Mouse (Mus musculus) myocyte (in vitro differentiated cells): Measurements from ENCODE around the gene Dnah5. TPM values are rescaled to one million over a fixed set of nuclear protein-coding genes. Genes with fewer than 3 reads are reported as not detected.

Source experiments
- H3K27me3 ChIP-seq: one replicate; pipeline ENCODE4 v1.6.1; 2011; ENCODE audit not compliant: control insufficient read depth, insufficient read depth, insufficient read length
- H3K36me3 ChIP-seq: one replicate; pipeline ENCODE4 v1.6.1; 2011; ENCODE audit not compliant: control insufficient read depth, insufficient read depth
- H3K4me2 ChIP-seq: one replicate; pipeline ENCODE4 v1.6.1; 2011; ENCODE audit warnings: low read depth, control low read depth
- H3K4me3 ChIP-seq: one replicate; pipeline ENCODE4 v1.5.1; 2011; ENCODE audit warnings: mild to moderate bottlenecking, control low read depth, moderate library complexity
- H3K79me2 ChIP-seq: one replicate; pipeline ENCODE4 v1.6.1; 2011; ENCODE audit not compliant: control insufficient read depth, insufficient read depth
- H3ac ChIP-seq: one replicate; pipeline ENCODE4 v1.6.1; 2011; ENCODE audit not compliant: control insufficient read depth, insufficient read length
- CEBPB ChIP-seq: IDR thresholded peaks from 2 replicates; pipeline ENCODE4 v1.6.1; 2011; ENCODE audit warnings: mild to moderate bottlenecking, moderate library complexity; ENCODE audit not compliant: poor library complexity, insufficient read depth, severe bottlenecking
- E2F4 ChIP-seq: IDR thresholded peaks from one replicate; pipeline ENCODE4 v1.6.1; 2011; ENCODE audit warnings: mild to moderate bottlenecking, control low read depth, moderate library complexity; ENCODE audit not compliant: insufficient read depth
- MAX ChIP-seq: IDR thresholded peaks from one replicate; pipeline ENCODE4 v1.6.1; 2011; ENCODE audit warnings: low read depth, mild to moderate bottlenecking, control low read depth
- MYOD1 ChIP-seq, 3 experiments: IDR thresholded peaks; one replicate each; pipeline ENCODE4 v1.6.1; 2011; ENCODE audit warnings: control low read depth in 2 of 3, low read depth in 2 of 3, mild to moderate bottlenecking in 2 of 3, moderate library complexity in 1 of 3; ENCODE audit not compliant: insufficient read length in 2 of 3, control insufficient read depth in 1 of 3
- MYOG ChIP-seq, 3 experiments: IDR thresholded peaks; one replicate each; pipeline ENCODE4 v1.6.1; 2011; ENCODE audit warnings: control low read depth in 2 of 3, low read depth in 2 of 3, mild to moderate bottlenecking in 2 of 3; ENCODE audit not compliant: insufficient read length in 2 of 3, control insufficient read depth in 1 of 3, insufficient read depth in 1 of 3
- POLR2A ChIP-seq: IDR thresholded peaks from one replicate; pipeline ENCODE4 v1.6.1; 2011; ENCODE audit warnings: low read depth, mild to moderate bottlenecking, control low read depth, moderate library complexity; ENCODE audit not compliant: insufficient read length
- POLR2AphosphoS2 ChIP-seq: IDR thresholded peaks from one replicate; pipeline ENCODE4 v1.6.1; 2011; ENCODE audit warnings: low read depth, control low read depth; ENCODE audit not compliant: insufficient read length
- REST ChIP-seq: IDR thresholded peaks from one replicate; pipeline ENCODE4 v1.6.1; 2011; ENCODE audit warnings: mild to moderate bottlenecking, control low read depth, moderate library complexity; ENCODE audit not compliant: insufficient read depth, insufficient read length
- SRF ChIP-seq: IDR thresholded peaks from one replicate; pipeline ENCODE4 v1.6.1; 2011; ENCODE audit warnings: low read depth; ENCODE audit not compliant: control insufficient read depth, insufficient read length
- TCF12 ChIP-seq: IDR thresholded peaks from one replicate; pipeline ENCODE4 v1.6.1; 2011; ENCODE audit warnings: mild to moderate bottlenecking, control low read depth; ENCODE audit not compliant: poor library complexity, insufficient read depth, severe bottlenecking
- TCF3 ChIP-seq: IDR thresholded peaks from one replicate; pipeline ENCODE4 v1.6.1; 2011; ENCODE audit warnings: low read depth, control low read depth; ENCODE audit not compliant: insufficient read length
- USF1 ChIP-seq: IDR thresholded peaks from one replicate; pipeline ENCODE4 v1.6.1; 2011; ENCODE audit warnings: low read depth, mild to moderate bottlenecking, control low read depth, moderate library complexity
- polyA plus RNA-seq: library from polyadenylated mRNA; unstranded; fragments of >200 nt; fragmentation: generic; extraction: Trizol; gene quantifications from one replicate; pipeline ENCODE4 v1.2.1, GENCODE M21; 2012; ENCODE audit warnings: missing spikeins

Gene Dnah5
- polyA plus RNA-seq, 1 experiment = 0.05 TPM

DNA sequence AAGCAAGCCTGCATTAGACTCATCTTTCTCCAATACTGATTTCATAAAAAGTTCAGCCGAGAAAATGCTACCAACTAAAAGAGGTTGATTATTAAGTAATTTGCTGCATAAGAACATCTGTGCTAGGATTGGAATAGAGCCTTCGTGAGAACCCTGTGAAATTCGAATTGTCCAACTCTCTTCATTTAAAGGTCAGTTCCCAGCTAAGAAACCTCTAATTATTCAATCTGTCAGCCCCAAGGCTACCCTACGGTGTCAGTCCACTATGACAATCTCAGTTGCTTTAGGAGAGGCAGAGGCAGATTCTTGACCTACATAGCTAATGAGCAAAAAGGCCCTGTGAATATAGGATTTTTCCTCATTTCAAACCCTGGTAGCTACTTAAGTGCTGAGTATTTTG is 191.9 kb downstream of the Dnah5 start:
- TF ChIP-seq POLR2A = no peak
- no peaks in the 10 kb centered on the region for H3K27me3 ChIP-seq
- no peaks in the 10 kb centered on the region for H3K79me2 ChIP-seq
- no peak overlapping the region for H3ac ChIP-seq
- no peaks in the 10 kb centered on the region for H3K36me3 ChIP-seq
- no peak overlapping the region for H3K4me3 ChIP-seq
- no peak overlapping the region for H3K4me2 ChIP-seq

DNA sequence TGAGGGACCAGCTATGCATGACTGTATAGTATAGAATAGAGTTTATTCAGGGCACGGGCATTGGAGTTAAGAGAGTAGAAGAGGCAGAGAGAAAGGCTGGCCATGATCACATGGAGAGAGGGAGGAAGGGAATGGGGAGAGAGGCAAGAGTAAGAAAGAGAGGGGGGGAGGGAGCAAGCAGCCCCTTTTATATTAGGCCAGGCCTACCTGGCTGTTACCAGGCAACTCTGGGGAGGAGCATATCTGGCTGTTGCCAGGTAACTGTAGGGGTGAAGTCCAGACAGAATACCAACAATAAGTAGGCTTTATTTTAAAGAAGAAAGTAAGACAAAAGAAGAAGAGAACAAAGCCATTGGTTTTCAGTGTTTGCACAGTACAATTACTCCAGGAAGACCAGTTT is 194.9 kb downstream of the Dnah5 start:
- H3K79me2 ChIP-seq = no peaks in the 10 kb centered on the region
- peaks cover 3% of the 10 kb centered on the region for H3K27me3 ChIP-seq
- TF ChIP-seq CEBPB = no peak
- TF ChIP-seq REST = no peak
- TF ChIP-seq USF1 = no peak
- TF ChIP-seq E2F4 = no peak
- no peak for TF ChIP-seq MYOD1 (IDR thresholded peaks at IDR 0.05; ENCODE audit: control insufficient read depth in 1 of 3, insufficient read length in 2 of 3, low read depth in 2 of 3)
- no peak overlapping the region for H3K4me2 ChIP-seq
- H3ac ChIP-seq = no peak overlapping the region
- no peaks in the 10 kb centered on the region for H3K36me3 ChIP-seq
- H3K4me3 ChIP-seq = no peak overlapping the region

DNA sequence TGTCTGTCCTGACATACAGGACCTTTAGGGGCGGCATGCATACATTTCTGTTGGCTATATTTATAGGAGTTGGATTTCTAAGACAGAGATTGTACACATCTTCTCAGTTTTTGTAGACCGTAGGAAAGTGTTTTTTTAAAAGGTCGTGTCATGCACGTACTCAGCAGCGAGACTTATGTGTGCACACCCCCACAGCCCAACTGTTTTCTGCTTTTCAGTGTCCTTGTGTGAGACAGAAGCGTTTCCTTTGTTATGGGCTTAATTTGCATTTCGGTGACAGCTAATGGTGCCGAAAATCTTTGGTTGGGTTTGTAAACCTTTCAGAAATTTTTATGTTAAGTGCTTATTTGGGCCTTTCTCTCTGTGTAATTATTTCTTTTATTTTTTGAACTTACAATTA is 195.7 kb downstream of the Dnah5 start:
- TF ChIP-seq REST (no peak), CEBPB (no peak), MYOD1 (IDR thresholded peaks at IDR 0.05; ENCODE audit: control insufficient read depth in 1 of 3, insufficient read length in 2 of 3, low read depth in 2 of 3) (no peak), TCF3 (no peak), MAX (no peak), SRF (no peak), TCF12 (no peak), MYOG (IDR thresholded peaks at IDR 0.05; ENCODE audit: control insufficient read depth in 1 of 3, insufficient read depth in 1 of 3, insufficient read length in 2 of 3, low read depth in 2 of 3) (no peak)
- H3K36me3 ChIP-seq = no peaks in the 10 kb centered on the region
- H3K79me2 ChIP-seq = no peaks in the 10 kb centered on the region
- H3K4me3 ChIP-seq = no peak overlapping the region
- no peak overlapping the region for H3K4me2 ChIP-seq
- no peak overlapping the region for H3ac ChIP-seq
- H3K27me3 ChIP-seq = peaks cover 3% of the 10 kb centered on the region

DNA sequence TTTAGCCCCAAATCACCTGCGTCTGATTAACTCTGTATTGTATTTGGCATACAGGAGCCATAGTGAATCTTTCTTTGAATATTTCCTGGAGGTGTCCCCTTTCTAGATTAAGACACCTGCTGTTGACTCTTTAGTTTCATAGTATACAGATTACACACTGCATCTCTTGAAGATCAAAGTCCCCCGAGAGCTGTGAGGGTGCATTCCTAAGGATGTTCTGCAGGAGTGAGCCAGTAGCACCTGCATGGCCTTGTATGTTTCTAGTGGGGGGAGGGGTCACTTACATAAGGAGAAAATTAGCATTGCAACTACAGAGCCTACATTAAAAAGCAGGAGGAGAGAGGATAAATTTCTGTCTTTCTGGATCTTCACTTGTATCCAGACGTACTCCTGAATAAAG is 201.1 kb downstream of the Dnah5 start:
- no peaks in the 10 kb centered on the region for H3K79me2 ChIP-seq
- no peak overlapping the region for H3ac ChIP-seq
- no peak overlapping the region for H3K4me3 ChIP-seq
- TF ChIP-seq REST (no peak), MYOG (IDR thresholded peaks at IDR 0.05; ENCODE audit: control insufficient read depth in 1 of 3, insufficient read depth in 1 of 3, insufficient read length in 2 of 3, low read depth in 2 of 3) (no peak), SRF (no peak), MAX (no peak), USF1 (no peak)
- no peaks in the 10 kb centered on the region for H3K36me3 ChIP-seq
- H3K27me3 ChIP-seq = peaks cover 3% of the 10 kb centered on the region
- H3K4me2 ChIP-seq = no peak overlapping the region

DNA sequence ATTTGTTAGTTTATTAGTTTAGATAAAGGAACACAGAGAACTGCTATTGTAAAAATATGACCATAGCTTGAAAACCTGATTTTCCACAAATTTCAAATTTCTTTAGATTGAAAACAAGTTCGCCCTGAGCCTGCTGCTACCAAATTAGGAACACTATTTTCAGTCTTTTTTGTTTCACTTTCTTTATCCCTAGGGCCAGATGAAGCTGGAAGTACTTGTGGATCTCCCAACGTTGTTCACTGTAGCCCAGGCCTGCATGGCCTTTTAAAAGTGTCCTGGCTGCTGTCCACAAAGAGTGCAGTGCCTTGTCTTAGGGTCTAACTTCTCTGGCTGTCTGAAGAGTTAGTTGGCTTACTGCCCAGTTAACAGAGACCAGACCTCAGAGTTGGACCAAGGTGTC is 201.6 kb downstream of the Dnah5 start:
- H3K4me3 ChIP-seq = no peak overlapping the region
- peaks cover 3% of the 10 kb centered on the region for H3K27me3 ChIP-seq
- H3K79me2 ChIP-seq = no peaks in the 10 kb centered on the region
- no peak for TF ChIP-seq TCF12
- TF ChIP-seq CEBPB = no peak
- no peak for TF ChIP-seq TCF3
- no peak for TF ChIP-seq MYOD1 (IDR thresholded peaks at IDR 0.05; ENCODE audit: control insufficient read depth in 1 of 3, insufficient read length in 2 of 3, low read depth in 2 of 3)
- TF ChIP-seq REST = no peak
- TF ChIP-seq E2F4 = no peak
- TF ChIP-seq USF1 = no peak
- no peak for TF ChIP-seq POLR2AphosphoS2
- no peak for TF ChIP-seq SRF
- no peak for TF ChIP-seq POLR2A
- no peak for TF ChIP-seq MAX
- H3ac ChIP-seq = no peak overlapping the region
- no peaks in the 10 kb centered on the region for H3K36me3 ChIP-seq
- no peak overlapping the region for H3K4me2 ChIP-seq

DNA sequence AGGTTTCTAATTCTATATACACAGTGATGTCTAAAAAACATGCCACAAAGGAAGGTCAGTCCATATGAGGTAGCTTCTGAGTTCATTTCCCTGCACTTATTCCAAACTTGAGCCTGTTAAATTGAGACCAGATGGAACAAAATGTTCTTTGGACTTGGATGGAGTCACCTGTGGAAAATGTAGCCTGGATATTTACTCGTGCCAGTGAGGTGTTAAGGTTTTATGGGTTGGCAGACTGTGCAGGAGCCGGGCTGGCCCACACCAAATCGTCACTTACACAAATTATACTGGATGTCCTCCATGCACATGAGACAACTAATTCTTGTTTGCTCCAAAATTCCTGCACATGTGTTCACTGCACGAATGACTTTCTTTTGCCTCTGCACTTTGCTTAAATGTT is 236.2 kb downstream of the Dnah5 start:
- Histone ChIP-seq H3ac (no peak overlapping the region), H3K36me3 (no peaks in the 10 kb centered on the region), H3K27me3 (no peaks in the 10 kb centered on the region), H3K4me2 (no peak overlapping the region), H3K79me2 (no peaks in the 10 kb centered on the region), H3K4me3 (no peak overlapping the region)
- TF ChIP-seq USF1 (no peak), POLR2AphosphoS2 (no peak), TCF3 (no peak), E2F4 (no peak), SRF (no peak), MYOG (IDR thresholded peaks at IDR 0.05; ENCODE audit: control insufficient read depth in 1 of 3, insufficient read depth in 1 of 3, insufficient read length in 2 of 3, low read depth in 2 of 3) (no peak), MYOD1 (IDR thresholded peaks at IDR 0.05; ENCODE audit: control insufficient read depth in 1 of 3, insufficient read length in 2 of 3, low read depth in 2 of 3) (no peak), REST (no peak), TCF12 (no peak), POLR2A (no peak), MAX (no peak), CEBPB (no peak)
